Mouse (Mus musculus) liver, embryonic 12.5 days (tissue): ENCODE results near the gene Pdcd7. TPM values are rescaled to one million over a fixed set of nuclear protein-coding genes. Genes with fewer than 3 reads are reported as not detected.

Experiments used
- ATAC-seq: fragments of 200-750 bp; cut with Nextera tagmentation; 2 replicates; pipeline ENCODE4 v1.8.0; 2017; ENCODE audit warnings: moderate number of reproducible peaks, mild to moderate bottlenecking, moderate library complexity
- H3K27ac ChIP-seq: fragments of 300-500 bp; sonication (generic); 2 replicates; pipeline ENCODE4 v1.5.1; 2016; ENCODE audit warnings: mild to moderate bottlenecking
- H3K27me3 ChIP-seq: fragments of 300-500 bp; sonication (generic); replicated peaks from 2 replicates; pipeline ENCODE4 v1.6.1; 2016; ENCODE audit warnings: mild to moderate bottlenecking, moderate library complexity
- H3K36me3 ChIP-seq: fragments of 300-500 bp; sonication (generic); 2 replicates; pipeline ENCODE4 v1.6.1; 2016; ENCODE audit warnings: mild to moderate bottlenecking, moderate library complexity
- H3K4me1 ChIP-seq: fragments of 300-500 bp; sonication (generic); 2 replicates; pipeline ENCODE4 v1.6.1; 2016
- H3K4me2 ChIP-seq: fragments of 300-500 bp; sonication (generic); 2 replicates; pipeline ENCODE4 v1.6.1; 2016; ENCODE audit warnings: mild to moderate bottlenecking, moderate library complexity
- H3K4me3 ChIP-seq: fragments of 300-500 bp; sonication (generic); 2 replicates; pipeline ENCODE4 v1.5.1; 2016; ENCODE audit warnings: mild to moderate bottlenecking, moderate library complexity
- H3K9ac ChIP-seq: fragments of 300-500 bp; sonication (generic); 2 replicates; pipeline ENCODE4 v1.6.1; 2016; ENCODE audit warnings: mild to moderate bottlenecking, moderate library complexity
- H3K9me3 ChIP-seq: fragments of 300-500 bp; sonication (generic); replicated peaks from 2 replicates; pipeline ENCODE4 v1.6.1; 2016; ENCODE audit warnings: mild to moderate bottlenecking, moderate library complexity
- WGBS: fragments of 180-500 bp; shearing (Covaris S2); methylation state at CpG from one replicate; pipeline ENCODE4 v1.1.7; 2016; ENCODE audit not compliant: insufficient replicate concordance; 5-methylcytosine and 5-hydroxymethylcytosine counted together
- polyA plus RNA-seq: library from polyadenylated mRNA; unstranded; fragments of >200 nt; fragmentation: Nextera tagmentation; extraction: Ambion mirVana; gene quantifications from 2 replicates; pipeline ENCODE4 v1.2.1, GENCODE M21; 2016

The Pdcd7 gene
- polyA plus RNA-seq, 1 experiment from 2014 or later, result 10.9 TPM

DNA sequence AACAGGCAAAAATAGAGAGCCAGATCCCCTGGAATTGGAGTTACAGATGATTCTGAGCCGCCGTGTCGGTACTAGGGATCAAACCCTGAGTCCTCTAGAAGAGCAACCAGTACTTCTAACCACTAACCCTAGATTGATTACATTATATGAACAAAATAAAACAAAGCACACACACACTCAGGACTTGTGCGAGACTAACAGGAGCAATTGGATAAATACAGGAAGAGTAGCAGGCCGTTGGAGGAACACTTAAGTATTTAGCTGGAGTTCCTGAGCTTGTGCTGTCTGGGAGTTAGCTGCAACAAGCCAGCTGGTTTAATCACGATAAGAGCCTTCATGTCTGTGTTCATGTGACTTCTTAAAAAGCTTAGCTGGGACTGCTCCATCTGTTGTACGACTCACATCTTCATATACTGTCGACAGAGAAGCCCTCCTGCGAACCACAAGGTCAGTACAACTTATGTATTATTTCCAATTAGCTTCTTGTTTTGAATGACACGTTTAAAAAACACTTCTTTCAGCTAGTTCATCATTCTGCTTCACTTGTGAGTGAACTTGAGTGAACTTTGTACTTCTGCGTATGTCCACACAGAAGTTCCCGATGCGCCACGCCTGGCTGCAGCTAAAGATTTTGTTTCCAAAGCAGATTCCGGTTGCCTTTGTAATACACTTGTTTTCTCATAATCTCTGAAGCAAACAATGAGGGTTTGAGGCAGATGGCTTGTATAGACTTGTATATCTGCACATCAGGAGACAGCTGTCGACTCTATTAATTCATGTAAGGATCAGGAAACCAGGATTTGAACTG lies 14.9 kb downstream of the Pdcd7 start, which contains the start of gene Ubap1l:
Gene Ubap1l (plus strand): TSS at position 401 of the 808 bp plus-strand sequence.
- no peak within 1 kb of the TSS for H3K27ac ChIP-seq
- H3K4me1 ChIP-seq, result peaks cover 9% of the 10 kb centered on the region
- peaks cover 72% of the 10 kb centered on the region for H3K36me3 ChIP-seq
- ATAC-seq, result no peak
- 86% methylated on average over 16 of the region's 16 CpGs for WGBS
- no peak within 1 kb of the TSS for H3K4me2 ChIP-seq
- no peak within 1 kb of the TSS for H3K4me3 ChIP-seq
- H3K9ac ChIP-seq, result no peak within 1 kb of the TSS
- H3K27me3 ChIP-seq, result no peaks in the 10 kb centered on the region
- H3K9me3 ChIP-seq, result no peaks in the 10 kb centered on the region

DNA sequence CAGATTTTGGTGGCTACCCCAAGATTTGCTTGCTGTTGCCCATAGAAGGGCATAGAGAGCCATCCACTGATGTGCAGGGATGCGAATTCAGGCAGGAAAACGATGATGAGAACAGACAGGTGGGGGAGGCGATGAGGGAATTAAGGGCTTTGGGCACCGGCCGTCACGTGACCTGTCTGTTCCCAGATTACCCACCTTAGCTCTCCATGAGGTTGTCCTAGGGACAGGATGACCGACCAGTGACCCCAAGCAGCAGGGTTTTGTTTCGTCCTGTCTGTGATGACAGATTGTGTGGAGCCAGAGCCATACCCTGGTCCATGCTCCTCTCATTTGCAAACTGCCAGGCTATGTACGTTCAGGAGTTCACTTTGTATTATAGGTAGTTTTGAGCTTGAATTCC lies 17.8 kb downstream of the Pdcd7 start:
- Histone ChIP-seq H3K27me3 (no peaks in the 10 kb centered on the region), H3K9me3 (no peaks in the 10 kb centered on the region), H3K36me3 (peaks cover 46% of the 10 kb centered on the region), H3K4me3 (no peak overlapping the region), H3K4me2 (no peak overlapping the region), H3K27ac (no peak overlapping the region), H3K9ac (no peak overlapping the region), H3K4me1 (peaks cover 6% of the 10 kb centered on the region)
- 76% methylated on average over 9 of the region's 9 CpGs for WGBS
- no peak for ATAC-seq

DNA sequence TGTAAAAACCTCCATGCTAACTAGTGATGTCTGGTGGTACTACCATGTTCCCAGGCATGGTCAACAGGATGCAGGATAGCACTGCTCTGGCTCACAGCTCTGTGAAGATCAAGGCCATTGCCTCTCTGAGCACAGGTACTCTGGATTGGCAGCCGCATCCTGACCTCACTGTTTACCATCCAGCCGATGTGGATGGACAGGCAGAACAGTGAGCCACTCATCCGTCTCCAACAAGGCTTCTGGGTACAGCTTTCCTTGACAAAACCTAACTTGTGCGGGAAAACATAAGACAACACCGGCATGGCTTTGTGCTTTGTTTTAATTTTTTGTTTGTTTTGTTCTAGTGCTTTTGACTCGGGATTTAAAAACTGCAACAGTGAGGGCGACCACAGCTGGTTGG lies 19.8 kb downstream of the Pdcd7 start:
- WGBS, result 78% methylated on average over 7 of the region's 7 CpGs

DNA sequence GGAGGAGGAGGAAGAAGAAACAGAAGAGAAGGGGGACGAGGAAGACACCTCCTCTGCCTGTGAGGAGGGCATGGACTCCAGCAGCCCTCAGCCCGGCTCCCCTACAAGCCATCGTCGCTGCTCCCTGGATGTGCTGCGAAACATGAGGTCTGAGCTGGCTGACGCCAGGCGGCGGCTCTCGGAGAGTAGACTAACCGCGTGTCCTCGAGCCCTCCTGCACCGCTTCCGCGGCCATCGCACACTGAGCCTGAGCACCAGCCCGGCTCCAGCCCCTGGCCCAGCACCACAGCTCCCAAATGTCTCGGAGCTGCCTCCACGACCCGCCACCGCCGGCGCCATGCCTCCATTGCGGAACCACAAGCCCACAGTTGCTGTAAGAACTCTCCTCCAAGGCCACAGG lies 25.9 kb downstream of the Pdcd7 start:
- H3K36me3 ChIP-seq, result peaks cover 7% of the 10 kb centered on the region; the same call in 1 of the 2 replicates
- no peaks in the 10 kb centered on the region for H3K27me3 ChIP-seq
- no peak overlapping the region for H3K9ac ChIP-seq
- H3K4me3 ChIP-seq, result no peak overlapping the region
- ATAC-seq, result no peak
- no peak overlapping the region for H3K27ac ChIP-seq
- 79% methylated on average over 24 of the region's 24 CpGs for WGBS
- no peaks in the 10 kb centered on the region for H3K9me3 ChIP-seq
- no peak overlapping the region for H3K4me2 ChIP-seq
- no peaks in the 10 kb centered on the region for H3K4me1 ChIP-seq

More for the DNA sequence above, 19.8 kb downstream of the Pdcd7 start:
- ATAC-seq, result no peak
- H3K27me3 ChIP-seq, result no peaks in the 10 kb centered on the region
- H3K4me1 ChIP-seq, result no peaks in the 10 kb centered on the region
- H3K36me3 ChIP-seq, result peaks cover 27% of the 10 kb centered on the region
- no peak overlapping the region for H3K9ac ChIP-seq
- no peak overlapping the region for H3K27ac ChIP-seq
- no peak overlapping the region for H3K4me2 ChIP-seq
- H3K4me3 ChIP-seq, result no peak overlapping the region
- no peaks in the 10 kb centered on the region for H3K9me3 ChIP-seq

DNA sequence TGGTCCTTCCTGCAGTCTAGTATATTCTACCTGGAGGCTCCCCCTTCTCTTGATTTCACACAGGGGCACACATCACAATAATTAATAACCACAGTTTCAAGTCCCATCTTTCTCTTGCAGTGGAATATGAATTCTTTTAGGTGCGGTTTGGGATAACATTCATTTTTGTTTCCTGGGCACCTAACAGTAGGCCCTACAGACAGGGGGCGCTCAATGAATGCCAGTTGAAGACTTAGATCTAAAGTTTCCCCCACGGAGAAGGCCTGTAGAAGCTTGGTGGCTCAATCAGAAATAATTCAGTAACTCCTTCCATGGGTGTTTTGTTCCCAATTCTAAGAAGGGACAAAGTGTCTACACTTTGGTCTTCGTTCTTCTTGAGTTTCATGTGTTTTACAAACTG lies 26.5 kb downstream of the Pdcd7 start:
- ATAC-seq, result no peak
- no peak overlapping the region for H3K9ac ChIP-seq
- H3K27ac ChIP-seq, result no peak overlapping the region
- H3K4me3 ChIP-seq, result no peak overlapping the region
- H3K27me3 ChIP-seq, result no peaks in the 10 kb centered on the region
- 57% methylated on average over 4 of the region's 4 CpGs for WGBS
- peaks cover 7% of the 10 kb centered on the region; the same call in 1 of the 2 replicates for H3K36me3 ChIP-seq
- H3K4me1 ChIP-seq, result no peaks in the 10 kb centered on the region
- H3K9me3 ChIP-seq, result no peaks in the 10 kb centered on the region
- H3K4me2 ChIP-seq, result no peak overlapping the region

DNA sequence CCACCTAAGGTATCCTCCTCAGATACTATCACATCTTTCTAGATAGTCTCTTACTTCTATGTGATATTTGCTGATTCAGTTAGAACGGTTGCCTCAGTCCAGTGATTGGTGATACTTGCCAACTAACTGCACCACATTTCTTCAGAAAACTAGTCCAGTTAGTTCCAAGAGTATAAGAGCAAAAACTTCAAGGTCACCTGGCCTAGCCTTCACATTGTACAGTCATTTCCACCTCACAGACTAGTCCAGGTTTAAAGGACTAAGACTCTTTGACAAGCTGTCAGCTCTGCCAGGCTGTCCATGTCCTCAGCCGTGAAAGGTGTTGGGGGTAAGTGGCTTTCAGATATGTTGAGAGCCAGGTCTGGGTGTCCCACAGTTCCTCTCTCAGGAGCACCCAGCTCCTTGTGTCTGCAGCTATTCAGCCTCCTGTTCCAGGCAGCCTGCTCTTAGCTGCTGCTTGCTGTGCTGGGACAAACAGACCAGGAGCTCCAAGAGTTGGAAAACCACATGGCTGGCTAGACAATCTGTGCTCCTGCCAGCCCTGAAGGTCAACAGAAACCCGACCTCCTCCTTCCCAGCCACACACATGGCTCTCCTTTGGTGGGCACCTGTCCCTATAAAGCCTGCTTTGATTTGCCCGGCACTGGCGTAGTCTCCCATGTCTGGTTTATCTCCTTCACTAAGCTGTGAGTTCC lies 28.7 kb downstream of the Pdcd7 start:
- ATAC-seq, result no peak
- H3K9me3 ChIP-seq, result no peaks in the 10 kb centered on the region
- no peak overlapping the region for H3K27ac ChIP-seq
- no peak overlapping the region for H3K9ac ChIP-seq
- H3K4me3 ChIP-seq, result no peak overlapping the region
- peaks cover 7% of the 10 kb centered on the region; the same call in 1 of the 2 replicates for H3K36me3 ChIP-seq
- 68% methylated on average over 5 of the region's 5 CpGs for WGBS
- no peaks in the 10 kb centered on the region for H3K27me3 ChIP-seq
- H3K4me2 ChIP-seq, result no peak overlapping the region
- no peaks in the 10 kb centered on the region for H3K4me1 ChIP-seq

DNA sequence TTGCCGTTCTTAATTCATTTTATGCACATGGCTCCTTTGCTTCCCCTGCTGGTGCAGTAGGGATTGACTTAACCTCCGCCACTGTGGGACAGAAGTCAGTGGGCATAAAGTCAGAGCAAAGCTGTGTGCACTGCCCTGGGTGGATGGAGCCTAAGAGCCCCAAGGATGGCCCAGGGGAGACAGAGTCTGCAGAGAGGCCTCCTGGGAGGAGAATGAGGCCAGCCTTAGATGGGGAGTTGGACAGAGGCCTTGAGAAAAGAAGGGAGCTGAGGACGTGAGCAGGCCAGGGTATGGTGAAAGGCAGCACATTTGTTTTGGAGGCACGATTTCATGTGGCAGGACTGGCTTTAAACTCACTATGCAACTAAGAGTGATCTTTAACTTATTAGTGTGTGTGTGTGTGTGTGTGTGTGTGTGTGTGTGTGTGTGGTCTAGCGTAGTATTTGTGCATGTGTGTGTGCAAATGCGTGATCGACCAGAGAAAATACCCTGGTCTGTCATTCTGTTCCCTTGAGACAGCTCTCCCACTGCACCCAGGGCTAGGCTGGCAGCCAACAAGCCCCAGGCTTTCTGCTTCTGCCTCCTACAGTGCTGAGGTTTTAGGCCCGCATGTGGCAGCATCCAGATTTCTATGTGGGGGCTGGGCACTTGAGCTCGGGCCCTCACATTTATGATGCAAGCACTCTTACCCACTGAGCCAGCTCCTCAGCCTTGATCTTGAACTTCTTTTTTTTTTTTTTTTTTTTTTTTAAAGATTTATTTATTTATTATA lies 29.4 kb downstream of the Pdcd7 start:
- Histone ChIP-seq H3K36me3 (peaks cover 7% of the 10 kb centered on the region; the same call in 1 of the 2 replicates), H3K9me3 (no peaks in the 10 kb centered on the region), H3K4me1 (no peaks in the 10 kb centered on the region), H3K27ac (no peak overlapping the region), H3K4me3 (no peak overlapping the region), H3K4me2 (no peak overlapping the region), H3K9ac (no peak overlapping the region), H3K27me3 (no peaks in the 10 kb centered on the region)
- WGBS, result 74% methylated on average over 7 of the region's 9 CpGs
- no peak for ATAC-seq

DNA sequence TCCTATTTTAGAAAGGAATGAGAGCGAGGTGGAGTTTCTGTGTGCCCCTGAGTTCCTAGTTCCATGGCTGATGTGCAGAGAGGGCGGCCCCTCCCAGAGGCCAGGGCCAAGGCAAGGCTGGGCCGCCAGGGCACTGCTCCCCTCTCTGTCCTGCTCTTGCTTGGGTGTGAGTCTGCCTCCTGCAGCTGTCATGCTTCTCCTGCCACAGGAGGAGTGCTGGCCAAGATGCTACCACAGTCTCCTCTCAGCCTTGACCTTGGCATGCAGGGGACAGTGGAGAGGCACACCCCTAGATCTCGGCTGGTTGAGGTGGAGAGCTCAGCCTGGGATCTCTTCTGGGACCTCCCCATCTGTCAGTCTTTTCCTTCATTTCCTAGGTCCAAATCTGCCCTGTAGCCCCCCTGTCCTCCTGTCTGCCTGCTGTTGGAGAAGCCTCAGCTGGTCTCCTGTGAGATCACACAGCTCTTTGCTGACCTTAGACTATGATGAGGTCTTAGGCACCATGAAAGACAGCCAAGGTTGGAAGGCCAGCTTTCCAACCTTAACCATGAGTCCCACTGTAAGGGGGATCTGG lies 35.2 kb downstream of the Pdcd7 start:
- Histone ChIP-seq H3K27me3 (0 out of 2 replicates have a peak, but pooled peaks cover 5% of the 10 kb centered on the region), H3K9me3 (no peaks in the 10 kb centered on the region), H3K4me3 (no peak overlapping the region), H3K36me3 (no peaks in the 10 kb centered on the region), H3K4me2 (no peak overlapping the region), H3K27ac (no peak overlapping the region), H3K4me1 (no peaks in the 10 kb centered on the region), H3K9ac (no peak overlapping the region)
- 63% methylated on average over 4 of the region's 4 CpGs for WGBS
- ATAC-seq, result no peak

DNA sequence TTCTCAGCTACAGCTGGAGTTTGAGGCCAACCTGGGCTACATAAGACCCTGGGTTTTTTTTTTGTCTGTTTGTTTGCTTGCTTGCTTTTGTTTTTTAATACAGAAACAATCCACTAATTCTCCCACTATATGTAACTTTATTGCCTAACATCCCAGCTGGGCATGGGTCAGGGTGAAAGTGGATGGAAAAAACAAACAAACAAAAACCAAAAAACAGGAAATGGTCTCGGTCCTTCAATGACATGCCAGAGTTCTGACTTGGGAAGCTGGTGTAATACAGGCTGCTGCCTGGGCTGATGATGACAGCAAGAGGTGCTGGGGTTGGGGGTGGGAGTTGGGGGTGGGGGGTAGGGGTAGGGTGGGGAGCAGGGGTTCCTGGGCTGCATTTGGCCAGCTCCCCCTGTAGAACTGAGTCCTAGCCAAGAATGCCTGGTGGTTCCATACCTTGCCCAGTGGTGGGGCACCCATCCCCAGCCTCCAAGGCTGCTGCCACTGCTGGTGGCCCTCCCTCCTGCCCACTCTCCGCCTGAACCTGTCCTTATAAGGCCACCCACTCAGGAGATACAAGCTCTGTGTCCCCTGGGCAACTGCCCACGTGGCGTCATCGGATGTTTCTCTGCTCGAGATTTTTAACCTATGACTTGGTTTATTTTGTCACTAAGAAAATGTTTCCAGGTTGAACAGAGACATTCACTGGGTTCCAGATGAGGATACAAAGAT lies 36.3 kb downstream of the Pdcd7 start:
- Histone ChIP-seq H3K9me3 (no peaks in the 10 kb centered on the region), H3K27ac (no peak overlapping the region), H3K4me2 (no peak overlapping the region), H3K9ac (no peak overlapping the region), H3K27me3 (peaks cover 5% of the 10 kb centered on the region; the same call in 1 of the 2 replicates), H3K4me3 (no peak overlapping the region), H3K36me3 (no peaks in the 10 kb centered on the region), H3K4me1 (no peaks in the 10 kb centered on the region)
- 53% methylated on average over 6 of the region's 6 CpGs for WGBS
- ATAC-seq, result no peak

DNA sequence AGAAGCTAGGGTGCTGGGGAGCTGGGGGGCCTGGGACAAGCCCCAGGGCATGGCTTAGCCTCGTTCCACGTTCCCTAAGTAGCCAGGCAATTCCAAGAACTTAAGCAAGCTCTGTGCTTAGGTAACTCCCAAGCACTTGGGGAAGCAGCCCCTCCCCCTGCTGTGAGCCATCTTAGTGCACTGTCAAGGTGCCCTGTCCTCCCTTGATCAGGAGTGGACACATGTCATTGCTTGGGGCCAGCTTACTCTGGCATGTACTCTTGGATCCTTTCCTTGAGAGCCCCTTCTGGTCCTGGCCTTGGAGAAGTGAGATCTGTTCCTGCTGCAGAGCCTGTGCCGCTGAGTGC lies 36.8 kb downstream of the Pdcd7 start:
- H3K9me3 ChIP-seq, result no peaks in the 10 kb centered on the region
- no peaks in the 10 kb centered on the region for H3K36me3 ChIP-seq
- no peak overlapping the region for H3K4me3 ChIP-seq
- 44% methylated on average over 3 of the region's 3 CpGs for WGBS
- H3K27me3 ChIP-seq, result peaks cover 5% of the 10 kb centered on the region; the same call in 1 of the 2 replicates
- H3K27ac ChIP-seq, result no peak overlapping the region
- no peak overlapping the region for H3K9ac ChIP-seq
- ATAC-seq, result no peak
- no peak overlapping the region for H3K4me2 ChIP-seq
- H3K4me1 ChIP-seq, result no peaks in the 10 kb centered on the region

DNA sequence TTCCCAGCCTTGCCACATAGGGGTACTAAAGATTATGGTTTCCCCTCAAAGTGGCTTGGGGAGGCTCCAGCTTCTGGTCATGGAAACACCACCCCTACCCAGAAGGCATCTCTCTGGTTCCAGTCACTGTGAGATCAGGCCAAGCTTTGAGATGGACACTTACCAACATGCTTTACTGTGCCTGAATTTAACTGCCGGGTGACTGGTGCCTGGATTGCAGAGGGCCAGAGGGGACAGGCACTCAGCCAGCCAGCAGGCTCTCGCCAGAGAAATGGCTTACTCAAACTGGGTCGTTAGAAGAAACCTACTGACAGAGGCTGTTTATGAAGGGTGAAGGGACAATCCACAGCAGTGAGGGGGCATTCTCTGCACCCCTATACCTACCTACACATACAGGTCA lies 38.4 kb downstream of the Pdcd7 start:
- WGBS, result 52% methylated on average over 3 of the region's 3 CpGs

More for the DNA sequence above, 38.4 kb downstream of the Pdcd7 start:
- Histone ChIP-seq H3K27me3 (peaks cover 18% of the 10 kb centered on the region), H3K4me1 (no peaks in the 10 kb centered on the region), H3K9me3 (no peaks in the 10 kb centered on the region), H3K36me3 (no peaks in the 10 kb centered on the region), H3K4me2 (no peak overlapping the region), H3K4me3 (no peak overlapping the region), H3K27ac (no peak overlapping the region), H3K9ac (no peak overlapping the region)
- ATAC-seq, result no peak
